Mouse (Mus musculus) olfactory bulb, adult 2 months (tissue): ENCODE results near the gene Yaf2. TPM values are rescaled to one million over a fixed set of nuclear protein-coding genes. Genes with fewer than 3 reads are reported as not detected.
"Not testable (repeated sequence)": the region's sequence is repeated elsewhere in the genome, so short reads cannot be mapped to it uniquely, and the experiment has no call there.

Experiments used
- H3K27ac ChIP-seq: fragments of 200-500 bp; 2 replicates; pipeline ENCODE4 v1.5.1; 2012; ENCODE audit warnings: low read depth, low read length; ENCODE audit not compliant: insufficient read depth
- H3K4me1 ChIP-seq: fragments of 200-500 bp; 2 replicates; pipeline ENCODE4 v1.6.1; 2012; ENCODE audit warnings: low read length; ENCODE audit not compliant: control insufficient read depth, insufficient read depth
- H3K4me3 ChIP-seq: fragments of 200-500 bp; 2 replicates; pipeline ENCODE4 v1.5.1; 2012; ENCODE audit warnings: mild to moderate bottlenecking, low read depth, low read length, moderate library complexity; ENCODE audit not compliant: insufficient read depth
- CTCF ChIP-seq: fragments of 200-500 bp; IDR thresholded peaks from 2 replicates; pipeline ENCODE4 v1.5.1; 2012; ENCODE audit warnings: low read depth, mild to moderate bottlenecking, low read length, moderate library complexity; ENCODE audit not compliant: insufficient read depth
- POLR2A ChIP-seq: fragments of 200-500 bp; IDR thresholded peaks from 2 replicates; pipeline ENCODE4 v1.6.1; 2012; ENCODE audit warnings: mild to moderate bottlenecking, low read depth, low read length, moderate library complexity; ENCODE audit not compliant: insufficient read depth
- WGBS: fragments of 180-500 bp; shearing (Covaris S2); methylation state at CpG from one replicate; pipeline ENCODE4 v1.1.7; 2018; 5-methylcytosine and 5-hydroxymethylcytosine counted together
- polyA plus RNA-seq: library from polyadenylated mRNA; stranded (reverse); fragments of >200 nt; gene quantifications from 2 replicates; pipeline ENCODE4 v1.2.4, GENCODE M21; 2012; ENCODE audit warnings: low replicate concordance; ENCODE audit not compliant: missing spikeins, insufficient read depth, insufficient read length

Yaf2 gene
- not detected in 2 replicates for polyA plus RNA-seq

GRCm38 (mm10) chr15:93336925-93337761 is at the start of gene Yaf2:
TSS of gene Yaf2 (minus strand) at chr15:93336935.
- no peak for TF ChIP-seq CTCF
- 0 out of 2 replicates have a peak, but pooled peaks have one; percentile 14 for TF ChIP-seq POLR2A
- Histone ChIP-seq H3K4me3 (peak within 1 kb of the TSS; percentile 99), H3K27ac (peak within 1 kb of the TSS; percentile 61), H3K4me1 (peaks cover 10% of the 10 kb centered on the region)
- WGBS: 3% methylated on average over 73 of the region's 73 CpGs

- Histone ChIP-seq H3K4me3 (no peak overlapping the region), H3K4me1 (no peaks in the 10 kb centered on the region), H3K27ac (no peak overlapping the region)
- no peak for TF ChIP-seq POLR2A
- TF ChIP-seq CTCF: no peak
- WGBS: 75% methylated on average over 5 of the region's 5 CpGs
Measured at GRCm38 (mm10) chr15:93381337-93381736, 44.6 kb upstream of the Yaf2 start.

- TF ChIP-seq CTCF (no peak), POLR2A (no peak)
- WGBS: 76% methylated on average over 3 of the region's 3 CpGs
- H3K4me3 ChIP-seq: no peak overlapping the region
- H3K4me1 ChIP-seq: no peaks in the 10 kb centered on the region
- no peak overlapping the region for H3K27ac ChIP-seq
Measured at GRCm38 (mm10) chr15:93379177-93379576, 42.4 kb upstream of the Yaf2 start.

- TF ChIP-seq CTCF (no peak), POLR2A (no peak)
- no peak overlapping the region for H3K4me3 ChIP-seq
- H3K4me1 ChIP-seq: no peaks in the 10 kb centered on the region
- H3K27ac ChIP-seq: no peak overlapping the region
- WGBS: 84% methylated on average over 5 of the region's 5 CpGs
Measured at GRCm38 (mm10) chr15:93375696-93376095, 39.0 kb upstream of the Yaf2 start.

- H3K4me1 ChIP-seq, H3K4me3 ChIP-seq, H3K27ac ChIP-seq: not testable (repeated sequence)
Measured at GRCm38 (mm10) chr15:93372525-93373119, 35.9 kb upstream of the Yaf2 start.

GRCm38 (mm10) chr15:93371838-93372237 is 35.1 kb upstream of the Yaf2 start:
- TF ChIP-seq CTCF: no peak
- no peak for TF ChIP-seq POLR2A
- Histone ChIP-seq H3K27ac (no peak overlapping the region), H3K4me1 (no peaks in the 10 kb centered on the region), H3K4me3 (no peak overlapping the region)
- 90% methylated on average over 2 of the region's 2 CpGs for WGBS

- Histone ChIP-seq H3K4me1 (no peaks in the 10 kb centered on the region), H3K27ac (no peak overlapping the region), H3K4me3 (no peak overlapping the region)
- 73% methylated on average over 9 of the region's 9 CpGs for WGBS
- TF ChIP-seq CTCF: no peak
- no peak for TF ChIP-seq POLR2A
Measured at GRCm38 (mm10) chr15:93368558-93368957, 31.8 kb upstream of the Yaf2 start.

GRCm38 (mm10) chr15:93365561-93365960 is 28.8 kb upstream of the Yaf2 start:
- 96% methylated on average over 6 of the region's 6 CpGs for WGBS
- Histone ChIP-seq H3K27ac (no peak overlapping the region), H3K4me3 (no peak overlapping the region), H3K4me1 (no peaks in the 10 kb centered on the region)
- TF ChIP-seq POLR2A: no peak
- no peak for TF ChIP-seq CTCF

- WGBS: 87% methylated on average over 19 of the region's 19 CpGs
- Histone ChIP-seq H3K27ac (no peak overlapping the region), H3K4me3 (no peak overlapping the region), H3K4me1 (no peaks in the 10 kb centered on the region)
- TF ChIP-seq CTCF (no peak), POLR2A (no peak)
Measured at GRCm38 (mm10) chr15:93358346-93359095, 21.8 kb upstream of the Yaf2 start.
